Mouse (Mus musculus) liver, postnatal 0 days (tissue): ENCODE results near the gene Ackr2. TPM values are rescaled to one million over a fixed set of nuclear protein-coding genes. Genes with fewer than 3 reads are reported as not detected.

ENCODE experiments used
- ATAC-seq: fragments of 200-750 bp; cut with Nextera tagmentation; 2 replicates; pipeline ENCODE4 v1.8.0; 2017; ENCODE audit warnings: mild to moderate bottlenecking, moderate library complexity
- DNase-seq: peaks from one replicate; pipeline ENCODE4 v3.0.0-alpha.2; 2016
- H3K27ac ChIP-seq: fragments of 300-500 bp; sonication (generic); 2 replicates; pipeline ENCODE4 v1.5.1; 2014; ENCODE audit warnings: antibody characterized with exemption, moderate library complexity, mild to moderate bottlenecking, low read depth
- H3K27me3 ChIP-seq: fragments of 300-500 bp; sonication (generic); 2 replicates; pipeline ENCODE4 v1.6.1; 2014; ENCODE audit warnings: low read length, control low read depth, mixed read lengths; ENCODE audit not compliant: insufficient read depth
- H3K36me3 ChIP-seq: fragments of 300-500 bp; sonication (generic); replicated peaks from 2 replicates; pipeline ENCODE4 v1.6.1; 2014; ENCODE audit warnings: mild to moderate bottlenecking, control low read depth, low read length, moderate library complexity, mixed read lengths; ENCODE audit not compliant: insufficient read depth
- H3K4me1 ChIP-seq: fragments of 300-500 bp; sonication (generic); 2 replicates; pipeline ENCODE4 v1.6.1; 2014; ENCODE audit warnings: antibody characterized with exemption, mild to moderate bottlenecking, control low read depth; ENCODE audit not compliant: insufficient read depth
- H3K4me2 ChIP-seq: fragments of 300-500 bp; sonication (generic); 2 replicates; pipeline ENCODE4 v1.6.1; 2014; ENCODE audit warnings: low read depth, mild to moderate bottlenecking, low read length, moderate library complexity, mixed read lengths
- H3K4me3 ChIP-seq: fragments of 300-500 bp; sonication (generic); 2 replicates; pipeline ENCODE4 v1.5.1; 2014; ENCODE audit warnings: low read depth, low read length
- H3K9ac ChIP-seq: fragments of 300-500 bp; sonication (generic); replicated peaks from 2 replicates; pipeline ENCODE4 v1.6.1; 2014; ENCODE audit warnings: mild to moderate bottlenecking, moderate library complexity
- H3K9me3 ChIP-seq: fragments of 300-500 bp; sonication (generic); 2 replicates; pipeline ENCODE4 v1.6.1; 2016; ENCODE audit warnings: mild to moderate bottlenecking, control low read depth, low read length, mixed read lengths
- CTCF ChIP-seq: sonication (generic); IDR thresholded peaks from 2 replicates; pipeline ENCODE4 v1.5.1; 2016; ENCODE audit warnings: antibody characterized with exemption, low read depth
- EP300 ChIP-seq: IDR thresholded peaks from 2 replicates; pipeline ENCODE4 v1.6.1; 2016; ENCODE audit warnings: antibody characterized with exemption, low read depth, mild to moderate bottlenecking
- WGBS: fragments of 180-500 bp; shearing (Covaris S2); extraction: QIAGEN DNeasy Blood & Tissue Kit; methylation state at CpG from one replicate; pipeline ENCODE4 v1.1.7; 2014; ENCODE audit not compliant: insufficient replicate concordance; 5-methylcytosine and 5-hydroxymethylcytosine counted together
- polyA plus RNA-seq: library from polyadenylated mRNA; unstranded; fragments of >200 nt; fragmentation: Nextera tagmentation; extraction: Ambion mirVana; gene quantifications from 2 replicates; pipeline ENCODE4 v1.2.1, GENCODE M21; 2015

The Ackr2 gene
- polyA plus RNA-seq, 1 experiment from 2014 or later = 1.0 TPM

DNA sequence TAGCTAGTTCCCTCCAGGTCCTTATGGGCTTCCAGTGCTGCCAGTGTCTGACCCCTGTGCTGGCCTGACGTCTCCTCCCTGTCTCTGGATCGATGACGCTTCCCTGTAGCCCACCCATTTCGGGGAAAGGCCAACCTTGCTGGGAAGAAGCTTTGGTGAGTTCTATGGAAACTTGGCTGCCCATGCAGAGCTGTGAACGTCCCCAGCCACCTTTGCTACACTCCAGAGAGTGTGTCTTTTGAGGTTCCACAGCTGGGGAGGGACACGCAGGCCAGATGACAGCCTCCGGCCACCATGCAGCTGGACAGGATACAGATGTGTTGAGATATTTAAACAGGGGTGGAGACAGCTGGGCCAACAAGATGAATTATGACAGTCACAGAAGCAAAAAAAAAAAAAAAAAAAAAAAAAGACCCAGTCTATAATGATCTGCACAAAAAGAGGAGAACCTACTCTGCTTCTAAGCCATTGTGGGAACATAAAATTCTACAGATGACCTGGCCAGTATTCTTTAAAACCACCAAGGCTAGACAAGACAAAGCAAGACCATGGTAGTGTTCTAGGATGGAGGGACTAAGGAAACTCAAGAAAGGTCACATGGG, 2.7 kb upstream of the Ackr2 start:
- Histone ChIP-seq H3K4me3 (no peak overlapping the region), H3K9ac (no peak overlapping the region), H3K4me1 (peaks cover 15% of the 10 kb centered on the region; the same call in 1 of the 2 replicates), H3K36me3 (no peaks in the 10 kb centered on the region), H3K9me3 (no peaks in the 10 kb centered on the region), H3K4me2 (no peak overlapping the region), H3K27ac (no peak overlapping the region), H3K27me3 (no peaks in the 10 kb centered on the region)
- no peak for ATAC-seq
- no peak for TF ChIP-seq EP300
- TF ChIP-seq CTCF = no peak
- no peak for DNase-seq
- WGBS = 58% methylated on average over 7 of the region's 7 CpGs

DNA sequence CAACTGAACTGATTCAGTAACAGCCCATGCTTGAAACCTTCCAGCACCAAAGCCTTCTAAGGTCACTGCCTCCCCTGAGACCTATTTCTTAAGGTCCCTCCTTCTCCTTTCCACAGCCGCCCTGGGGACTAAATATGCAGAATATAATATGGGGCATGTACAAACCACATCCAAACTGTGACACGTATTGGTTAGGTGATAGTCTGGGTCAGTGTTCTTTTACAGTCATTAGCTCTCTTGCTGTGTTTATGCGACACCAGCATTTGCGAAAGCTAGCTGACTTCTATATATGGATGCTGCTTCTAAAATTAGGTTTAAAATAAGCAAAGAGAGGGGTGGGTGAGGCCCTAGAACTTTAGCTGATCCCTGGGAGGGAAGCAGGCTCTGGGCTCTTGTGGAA, 1.3 kb upstream of the Ackr2 start:
- no peak overlapping the region for H3K4me2 ChIP-seq
- 59% methylated on average over 4 of the region's 4 CpGs for WGBS
- H3K9me3 ChIP-seq = no peaks in the 10 kb centered on the region
- H3K4me1 ChIP-seq = peaks cover 7% of the 10 kb centered on the region; the same call in 1 of the 2 replicates
- no peak for ATAC-seq
- H3K36me3 ChIP-seq = no peaks in the 10 kb centered on the region
- TF ChIP-seq EP300 = no peak
- no peak overlapping the region for H3K27ac ChIP-seq
- no peaks in the 10 kb centered on the region for H3K27me3 ChIP-seq
- no peak overlapping the region for H3K9ac ChIP-seq
- DNase-seq = no peak
- H3K4me3 ChIP-seq = no peak overlapping the region

DNA sequence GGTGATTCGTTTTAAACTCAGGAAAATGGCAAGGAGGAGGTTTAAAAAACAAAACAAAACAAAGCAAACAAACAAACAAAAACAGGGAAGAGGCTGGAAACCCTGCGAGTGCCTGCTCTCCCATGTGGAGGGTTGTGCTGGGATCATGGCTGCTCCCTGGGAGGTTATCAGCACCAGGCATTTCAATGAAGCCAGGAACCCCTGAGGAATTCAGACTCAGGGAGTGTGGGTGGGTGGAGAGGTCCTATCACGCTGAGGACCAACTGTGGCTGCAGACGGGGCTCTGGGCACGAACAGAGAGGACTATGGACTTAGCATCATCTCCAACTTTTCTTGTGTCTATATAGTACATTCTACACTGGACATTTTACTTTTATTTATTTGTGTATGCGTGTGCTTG, 1.2 kb downstream of the Ackr2 start:
- 62% methylated on average over 6 of the region's 6 CpGs for WGBS
- Histone ChIP-seq H3K27me3 (no peaks in the 10 kb centered on the region), H3K4me1 (peaks cover 24% of the 10 kb centered on the region), H3K27ac (no peak overlapping the region), H3K9me3 (no peaks in the 10 kb centered on the region), H3K4me2 (no peak overlapping the region), H3K36me3 (no peaks in the 10 kb centered on the region), H3K9ac (no peak overlapping the region), H3K4me3 (no peak overlapping the region)
- ATAC-seq (no peak), DNase-seq (no peak)
- no peak for TF ChIP-seq EP300
- TF ChIP-seq CTCF = no peak

DNA sequence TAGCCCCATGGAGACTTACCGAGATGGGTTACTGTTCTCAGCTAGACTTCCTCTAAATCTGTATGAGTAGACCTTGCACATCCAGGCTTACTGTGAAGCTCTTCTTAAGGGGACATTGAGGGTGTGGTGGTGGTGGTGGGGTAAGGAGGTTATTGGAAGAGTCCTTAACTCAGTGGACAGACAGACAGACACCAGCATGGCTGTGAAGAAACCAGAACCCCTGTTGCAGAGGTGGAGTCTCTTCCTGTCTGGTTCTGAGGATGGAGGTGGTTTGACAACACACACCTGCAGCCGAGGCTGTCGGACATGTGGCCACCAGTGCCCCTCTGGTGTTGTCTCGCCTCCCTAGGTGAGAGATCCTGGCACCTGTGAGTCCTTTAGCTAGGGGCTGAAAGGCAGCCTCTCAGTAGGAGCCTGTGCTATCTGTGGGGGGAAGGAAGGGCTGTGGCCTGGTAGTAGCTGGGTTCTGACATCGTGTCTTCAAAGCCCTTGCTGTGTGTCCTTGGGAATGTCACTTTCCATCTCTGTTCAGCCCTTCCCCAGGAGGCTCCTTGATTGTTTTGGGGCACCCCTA, 2.2 kb downstream of the Ackr2 start:
- no peaks in the 10 kb centered on the region for H3K9me3 ChIP-seq
- H3K4me3 ChIP-seq = no peak overlapping the region
- no peak for DNase-seq
- H3K4me2 ChIP-seq = no peak overlapping the region
- H3K4me1 ChIP-seq = peaks cover 28% of the 10 kb centered on the region
- no peak overlapping the region for H3K9ac ChIP-seq
- TF ChIP-seq CTCF (no peak), EP300 (no peak)
- ATAC-seq = no peak
- WGBS = 69% methylated on average over 5 of the region's 5 CpGs
- H3K36me3 ChIP-seq = no peaks in the 10 kb centered on the region
- no peak overlapping the region for H3K27ac ChIP-seq
- no peaks in the 10 kb centered on the region for H3K27me3 ChIP-seq

DNA sequence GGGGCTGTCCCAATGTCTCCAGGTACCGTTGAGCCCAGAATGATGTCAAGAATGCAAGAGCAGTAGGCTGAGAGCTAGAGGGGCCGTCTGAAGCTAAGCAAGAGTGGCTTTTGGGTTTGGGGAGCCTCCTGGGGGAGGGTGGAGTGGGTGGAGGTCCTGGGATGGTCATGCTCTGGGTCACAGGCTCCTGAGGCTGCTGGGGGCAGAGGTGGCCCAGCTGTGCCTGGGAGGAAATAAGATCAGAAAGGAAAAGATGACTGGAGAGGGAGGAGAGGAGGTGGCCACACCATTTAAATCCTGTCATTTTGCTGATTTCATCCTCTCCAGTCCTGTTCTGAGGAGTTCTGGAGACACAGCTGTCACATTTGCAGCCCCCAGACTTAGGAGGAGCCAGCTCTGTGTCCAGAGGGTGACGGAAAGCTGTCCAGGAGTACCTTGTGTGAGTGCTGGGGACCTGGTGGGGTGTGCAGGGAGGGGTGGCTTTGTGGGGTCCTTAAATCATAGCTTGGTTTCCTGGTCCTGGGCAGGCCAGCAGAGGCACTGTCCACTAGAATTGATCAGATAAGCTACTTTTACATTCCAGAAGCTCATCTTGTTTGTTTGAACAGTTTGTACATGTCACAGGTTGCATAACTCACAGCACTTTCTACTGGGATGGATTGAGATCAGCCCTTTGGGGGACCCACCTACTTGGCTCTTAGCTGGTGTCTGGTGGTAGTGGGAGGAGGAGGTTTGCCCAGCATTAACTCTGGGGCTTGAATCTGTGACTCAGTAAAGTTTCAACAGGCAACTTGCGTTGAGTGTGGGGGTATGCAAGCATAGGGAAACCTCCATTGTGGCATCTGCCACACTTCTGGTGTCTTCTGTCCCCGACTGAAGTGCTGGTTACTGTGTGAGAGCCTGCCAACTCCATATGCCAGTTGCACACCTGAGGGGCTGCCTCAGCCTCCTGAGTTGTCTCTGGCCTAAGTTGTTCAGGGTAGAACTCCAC, 3.9 kb downstream of the Ackr2 start:
- ATAC-seq = peak; percentile 38

More for the DNA sequence above, 3.9 kb downstream of the Ackr2 start:
- Histone ChIP-seq H3K4me1 (peaks cover 22% of the 10 kb centered on the region), H3K36me3 (no peaks in the 10 kb centered on the region), H3K9me3 (no peaks in the 10 kb centered on the region), H3K9ac (no peak overlapping the region; the same call in 1 of the 2 replicates), H3K27me3 (no peaks in the 10 kb centered on the region), H3K4me3 (no peak overlapping the region), H3K27ac (peak overlapping the region; percentile 84), H3K4me2 (no peak overlapping the region)
- peak; percentile 31 for DNase-seq
- WGBS = 65% methylated on average over 5 of the region's 5 CpGs
- TF ChIP-seq EP300 (peak; percentile 56; the same call in 1 of the 2 replicates), CTCF (0 out of 2 replicates have a peak, but pooled peaks have one; percentile 13)
